ENCODE assay signal across 11 mouse cellular contexts in genomic region chr2:124608546-124608945, GRCm38 (mm10).
A peak's percentile ranks its signal among the peaks of the same experiment; 100 is the strongest.
DNase-seq lines count a peak whose midpoint lies in the region; ATAC-seq and TF ChIP-seq lines count a peak whose summit lies in the region.
"Had no signal": no experiment of that assay in that cellular context is flagged by ENCODE, and none has a peak within 500 bp of the region (broad histone marks: within the 10 kb centered on the region; RNA-seq: fewer than 3 reads in every experiment).

No protein-coding gene starts in this region.

- no peaks in the 10 kb centered on the region for H3K27me3 ChIP-seq in heart, embryonic 10.5 days (ENCODE audit: insufficient read depth, poor library complexity, severe bottlenecking)
- no peaks in the 10 kb centered on the region for H3K27me3 ChIP-seq in intestine, embryonic 15.5 days (replicated peaks)
- H3K27me3 ChIP-seq in small intestine, adult 2 months (ENCODE audit: control insufficient read depth, insufficient read depth, low read length), result no peaks in the 10 kb centered on the region

- TF ChIP-seq CTCF in small intestine, adult 2 months (IDR thresholded peaks at IDR 0.05; ENCODE audit: extremely low read depth, insufficient read length, insufficient replicate concordance, low read depth, low read length), result no peak

- no peak overlapping the region for H3K4me2 ChIP-seq in intestine, embryonic 15.5 days (replicated peaks)

- H3K9ac ChIP-seq in intestine, embryonic 15.5 days, result no peak overlapping the region

- ATAC-seq in intestine, embryonic 15.5 days, result no peak

- 73% methylated on average over 4 of the region's 4 CpGs for WGBS in heart, embryonic 10.5 days
- WGBS in intestine, embryonic 15.5 days, result 66% methylated on average over 4 of the region's 4 CpGs
- WGBS in small intestine, adult 2 months, result 51% methylated on average over 4 of the region's 4 CpGs

- DNase-seq in heart, embryonic 10.5 days (ENCODE audit: low spot score), result no peak
- DNase-seq in heart, postnatal 14 days, result no peak
- peak; percentile 36 for DNase-seq in ovary, adult 18-20 months (ENCODE audit: low spot score)
- DNase-seq in ovary, postnatal 10 days (ENCODE audit: low spot score), result no peak
- no peak for DNase-seq in layer of hippocampus, adult 9-11 months
- no peak for DNase-seq in frontal cortex, postnatal 10 days (ENCODE audit: low spot score in 2 of 2)
- DNase-seq: gastrocnemius, postnatal 14 days; layer of hippocampus, postnatal 36 days; thymus, adult 2 months had no signal

- intact Hi-C loops in heart, postnatal 14 days (cut with DNase I), result loop anchor here (2.0 to 10.0 kb wide), 5 partner anchors 54 to 576 kb away; no protein-coding TSS in a partner anchor

- TF ChIP-seq POLR2A in small intestine, adult 2 months (IDR thresholded peaks at IDR 0.05; ENCODE audit: low read depth, low read length), result no peak

- H3K4me1 ChIP-seq in heart, embryonic 10.5 days, result peaks cover 45% of the 10 kb centered on the region
- peaks cover 25% of the 10 kb centered on the region for H3K4me1 ChIP-seq in intestine, embryonic 15.5 days (replicated peaks)
- peaks cover 14% of the 10 kb centered on the region; the same call in 1 of the 2 replicates for H3K4me1 ChIP-seq in small intestine, adult 2 months (ENCODE audit: control insufficient read depth, insufficient read depth, insufficient read length, low read length)

- H3K36me3 ChIP-seq in heart, embryonic 10.5 days, result no peaks in the 10 kb centered on the region
- no peaks in the 10 kb centered on the region for H3K36me3 ChIP-seq in intestine, embryonic 15.5 days
- H3K36me3 ChIP-seq in small intestine, adult 2 months (ENCODE audit: control insufficient read depth, insufficient read depth, low read length), result no peaks in the 10 kb centered on the region

- peak overlapping the region; percentile 86; the same call in 1 of the 2 replicates for H3K4me3 ChIP-seq in heart, embryonic 10.5 days
- H3K4me3 ChIP-seq in intestine, embryonic 15.5 days (replicated peaks), result no peak overlapping the region
- no peak overlapping the region for H3K4me3 ChIP-seq in small intestine, adult 2 months (ENCODE audit: low read depth, low read length)

- H3K27ac ChIP-seq in heart, embryonic 10.5 days, result peak overlapping the region; percentile 37; the same call in 1 of the 2 replicates
- peak overlapping the region; percentile 37; the same call in 1 of the 2 replicates for H3K27ac ChIP-seq in intestine, embryonic 15.5 days
- peak overlapping the region; percentile 17; the same call in 1 of the 2 replicates for H3K27ac ChIP-seq in small intestine, adult 2 months (ENCODE audit: insufficient read depth, low read depth, low read length)

- no peaks in the 10 kb centered on the region for H3K9me3 ChIP-seq in heart, embryonic 10.5 days
- H3K9me3 ChIP-seq in intestine, embryonic 15.5 days, result no peaks in the 10 kb centered on the region
